Mouse (Mus musculus) layer of hippocampus, adult 11-12 months (tissue): ENCODE results near the gene Lurap1.

ENCODE experiments used
- DNase-seq: peaks from one replicate; pipeline ENCODE4 v3.0.0; 2022; ENCODE audit warnings: low spot score

Gene Lurap1

GRCm38 (mm10) chr4:116105278-116105677, 45.9 kb downstream of the Lurap1 start:
- no peak for DNase-seq

- no peak for DNase-seq
Measured at GRCm38 (mm10) chr4:116100959-116101358, 50.2 kb downstream of the Lurap1 start.

- no peak for DNase-seq
Measured at GRCm38 (mm10) chr4:116097211-116097610, 53.9 kb downstream of the Lurap1 start.

- DNase-seq = no peak
Measured at GRCm38 (mm10) chr4:116096291-116096690, 54.8 kb downstream of the Lurap1 start.

GRCm38 (mm10) chr4:116088510-116089249, 62.5 kb downstream of the Lurap1 start:
- no peak for DNase-seq
